Mouse (Mus musculus): ENCODE results near the gene Gm10644. TPM values are rescaled to one million over a fixed set of nuclear protein-coding genes. Genes with fewer than 3 reads are reported as not detected.

Gene Gm10644
- polyA plus RNA-seq, 1 experiment from 2014 or later = 0.63 TPM

Small RNAs within 50 kb of the gene (microRNA-seq; reads per million reads assigned to microRNA genes)
- gene Gm44330 (not detected), gene Gm44450 (not detected)

Other genes starting within 250 kb of the Gm10644 start
- gene Ddx39, start 240.0 kb downstream of the Gm10644 start, polyA plus RNA-seq (2015; fragmentation: Nextera tagmentation; extraction: Ambion mirVana) = 131 and 148 TPM in 2 replicates
- 27.1 and 27.7 TPM in 2 replicates for gene Adgre5, start 213.9 kb downstream of the Gm10644 start, polyA plus RNA-seq (2015; fragmentation: Nextera tagmentation; extraction: Ambion mirVana)
- gene Adgrl1, start 55.1 kb downstream of the Gm10644 start, polyA plus RNA-seq (2015; fragmentation: Nextera tagmentation; extraction: Ambion mirVana) = 30.5 and 31.6 TPM in 2 replicates
- gene Asf1b, start 302 bp upstream of the Gm10644 start, polyA plus RNA-seq (2015; fragmentation: Nextera tagmentation; extraction: Ambion mirVana) = 58.0 and 61.3 TPM in 2 replicates
- 148 and 159 TPM in 2 replicates for gene Prkaca, start 17.8 kb upstream of the Gm10644 start, polyA plus RNA-seq (2015; fragmentation: Nextera tagmentation; extraction: Ambion mirVana)
- gene Samd1, start 42.5 kb upstream of the Gm10644 start, polyA plus RNA-seq (2015; fragmentation: Nextera tagmentation; extraction: Ambion mirVana) = 14.5 and 15.8 TPM in 2 replicates
- gene 1700067K01Rik, start 46.3 kb upstream of the Gm10644 start, polyA plus RNA-seq (2015; fragmentation: Nextera tagmentation; extraction: Ambion mirVana) = 0.73 and 1.6 TPM in 2 replicates
- 0.59 TPM in 1 of 2 replicates, not detected in the other for gene 2210011C24Rik, start 57.0 kb upstream of the Gm10644 start, polyA plus RNA-seq (2015; fragmentation: Nextera tagmentation; extraction: Ambion mirVana)
- 6.9 and 8.5 TPM in 2 replicates for gene Palm3, start 66.3 kb upstream of the Gm10644 start, polyA plus RNA-seq (2015; fragmentation: Nextera tagmentation; extraction: Ambion mirVana)
- gene Il27ra, start 87.4 kb upstream of the Gm10644 start, polyA plus RNA-seq (2015; fragmentation: Nextera tagmentation; extraction: Ambion mirVana) = 0.66 and 1.0 TPM in 2 replicates
- not detected in 2 replicates for gene Rln3, start 89.8 kb upstream of the Gm10644 start, polyA plus RNA-seq (2015; fragmentation: Nextera tagmentation; extraction: Ambion mirVana)
- gene Gm10643, start 109.9 kb upstream of the Gm10644 start, polyA plus RNA-seq (2015; fragmentation: Nextera tagmentation; extraction: Ambion mirVana) = 1.6 and 2.0 TPM in 2 replicates
- gene Rfx1, start 111.6 kb upstream of the Gm10644 start, polyA plus RNA-seq (2015; fragmentation: Nextera tagmentation; extraction: Ambion mirVana) = 8.7 and 10.1 TPM in 2 replicates
- gene Dcaf15, start 149.6 kb upstream of the Gm10644 start, polyA plus RNA-seq (2015; fragmentation: Nextera tagmentation; extraction: Ambion mirVana) = 10.8 and 12.2 TPM in 2 replicates
- gene Podnl1, start 170.8 kb upstream of the Gm10644 start, polyA plus RNA-seq (2015; fragmentation: Nextera tagmentation; extraction: Ambion mirVana) = 1.6 and 2.0 TPM in 2 replicates
- 28.2 and 30.7 TPM in 2 replicates for gene Cc2d1a, start 192.7 kb upstream of the Gm10644 start, polyA plus RNA-seq (2015; fragmentation: Nextera tagmentation; extraction: Ambion mirVana)
- gene 4930432K21Rik, start 192.8 kb upstream of the Gm10644 start, polyA plus RNA-seq (2015; fragmentation: Nextera tagmentation; extraction: Ambion mirVana) = 1.4 and 1.8 TPM in 2 replicates
- gene Nanos3, start 230.0 kb upstream of the Gm10644 start, polyA plus RNA-seq (2015; fragmentation: Nextera tagmentation; extraction: Ambion mirVana) = 2.9 and 5.2 TPM in 2 replicates